Mouse (Mus musculus) liver, embryonic 16.5 days (tissue): ENCODE measurements around the gene Nphp1. TPM values are rescaled to one million over a fixed set of nuclear protein-coding genes. Genes with fewer than 3 reads are reported as not detected.

Source experiments
- ATAC-seq: fragments of 200-750 bp; cut with Nextera tagmentation; 2 replicates; pipeline ENCODE4 v1.8.0; 2017; ENCODE audit warnings: low read depth, mild to moderate bottlenecking, moderate number of reproducible peaks, moderate library complexity
- H3K27ac ChIP-seq: fragments of 300-500 bp; sonication (generic); 2 replicates; pipeline ENCODE4 v1.5.1; 2014; ENCODE audit warnings: mild to moderate bottlenecking, low read length
- H3K27me3 ChIP-seq: fragments of 300-500 bp; sonication (generic); 2 replicates; pipeline ENCODE4 v1.6.1; 2014; ENCODE audit warnings: low read depth, low read length, mixed read lengths; ENCODE audit not compliant: control insufficient read depth, insufficient read depth
- H3K36me3 ChIP-seq: fragments of 300-500 bp; sonication (generic); 2 replicates; pipeline ENCODE4 v1.6.1; 2014; ENCODE audit warnings: mild to moderate bottlenecking; ENCODE audit not compliant: control insufficient read depth, insufficient read depth
- H3K4me1 ChIP-seq: fragments of 300-500 bp; sonication (generic); 2 replicates; pipeline ENCODE4 v1.6.1; 2014; ENCODE audit warnings: low read depth, low read length, mixed read lengths; ENCODE audit not compliant: control insufficient read depth
- H3K4me2 ChIP-seq: fragments of 300-500 bp; sonication (generic); 2 replicates; pipeline ENCODE4 v1.6.1; 2014; ENCODE audit warnings: low read depth, low read length, mixed read lengths
- H3K4me3 ChIP-seq: fragments of 300-500 bp; sonication (generic); 2 replicates; pipeline ENCODE4 v1.5.1; 2014; ENCODE audit warnings: low read depth, mild to moderate bottlenecking, low read length
- H3K9ac ChIP-seq: fragments of 300-500 bp; sonication (generic); 2 replicates; pipeline ENCODE4 v1.6.1; 2014; ENCODE audit warnings: low read depth, low read length
- H3K9me3 ChIP-seq: fragments of 300-500 bp; sonication (generic); replicated peaks from 2 replicates; pipeline ENCODE4 v1.6.1; 2016; ENCODE audit warnings: low read length; ENCODE audit not compliant: control insufficient read depth
- WGBS: fragments of 180-500 bp; shearing (Covaris S2); extraction: QIAGEN DNeasy Blood & Tissue Kit; methylation state at CpG from one replicate; pipeline ENCODE4 v1.1.7; 2014; ENCODE audit not compliant: insufficient replicate concordance; 5-methylcytosine and 5-hydroxymethylcytosine counted together
- polyA plus RNA-seq: library from polyadenylated mRNA; unstranded; fragments of >200 nt; fragmentation: Nextera tagmentation; extraction: Ambion mirVana; gene quantifications from 2 replicates; pipeline ENCODE4 v1.2.1, GENCODE M21; 2015

Nphp1 gene
- polyA plus RNA-seq, 1 experiment from 2014 or later = 3.0 TPM

DNA sequence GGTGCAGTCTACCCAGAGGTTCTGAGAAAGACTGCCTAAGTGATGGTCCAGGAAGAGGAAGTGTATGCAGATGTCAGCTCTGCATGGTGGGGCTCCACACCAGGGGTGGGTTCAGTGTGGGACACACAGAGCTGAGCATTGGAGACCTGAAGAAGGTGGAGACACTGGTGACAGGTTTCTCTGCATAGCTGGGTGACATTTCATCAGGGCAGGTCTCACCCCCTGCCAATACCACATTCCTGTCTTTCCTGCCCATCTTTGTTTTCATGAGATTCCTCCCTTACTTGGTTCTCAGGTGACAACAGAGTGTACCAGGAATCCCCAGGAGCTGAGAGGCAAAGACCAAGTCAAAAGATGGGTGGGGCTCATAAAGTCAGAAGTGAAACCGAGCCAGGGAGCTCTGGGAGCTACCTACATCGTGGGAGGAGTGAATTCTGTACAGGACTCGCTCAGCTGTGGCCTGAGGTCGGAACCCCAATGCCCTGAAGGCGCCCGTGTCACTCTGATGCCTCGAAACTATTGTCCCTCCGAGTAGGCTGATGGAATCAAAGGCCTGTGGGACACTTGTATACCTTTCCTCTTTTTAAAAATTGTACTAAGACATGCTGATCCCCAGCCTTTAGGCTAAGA lies 69.7 kb downstream of the Nphp1 start:
- WGBS = 40% methylated on average over 8 of the region's 8 CpGs
- Histone ChIP-seq H3K4me2 (no peak overlapping the region), H3K9me3 (no peaks in the 10 kb centered on the region), H3K4me3 (no peak overlapping the region), H3K27me3 (no peaks in the 10 kb centered on the region), H3K9ac (no peak overlapping the region), H3K4me1 (no peaks in the 10 kb centered on the region), H3K36me3 (no peaks in the 10 kb centered on the region), H3K27ac (no peak overlapping the region)
- no peak for ATAC-seq

- 55% methylated on average over 3 of the region's 3 CpGs for WGBS
- ATAC-seq = no peak
Measured at GRCm38 (mm10) chr2:127714726-127715125, 74.0 kb downstream of the Nphp1 start.

GRCm38 (mm10) chr2:127708792-127709191 lies 79.9 kb downstream of the Nphp1 start:
- no peaks in the 10 kb centered on the region for H3K9me3 ChIP-seq
- no peaks in the 10 kb centered on the region for H3K36me3 ChIP-seq
- H3K27me3 ChIP-seq = no peaks in the 10 kb centered on the region
- 75% methylated on average over 3 of the region's 3 CpGs for WGBS
- H3K4me2 ChIP-seq = no peak overlapping the region
- no peak overlapping the region for H3K9ac ChIP-seq
- H3K4me1 ChIP-seq = no peaks in the 10 kb centered on the region
- no peak overlapping the region for H3K27ac ChIP-seq
- no peak overlapping the region for H3K4me3 ChIP-seq
- ATAC-seq = no peak

More at GRCm38 (mm10) chr2:127714726-127715125, 74.0 kb downstream of the Nphp1 start:
- Histone ChIP-seq H3K9ac (no peak overlapping the region), H3K4me3 (no peak overlapping the region), H3K27ac (no peak overlapping the region), H3K27me3 (no peaks in the 10 kb centered on the region), H3K4me1 (no peaks in the 10 kb centered on the region), H3K4me2 (no peak overlapping the region), H3K9me3 (no peaks in the 10 kb centered on the region), H3K36me3 (no peaks in the 10 kb centered on the region)

DNA sequence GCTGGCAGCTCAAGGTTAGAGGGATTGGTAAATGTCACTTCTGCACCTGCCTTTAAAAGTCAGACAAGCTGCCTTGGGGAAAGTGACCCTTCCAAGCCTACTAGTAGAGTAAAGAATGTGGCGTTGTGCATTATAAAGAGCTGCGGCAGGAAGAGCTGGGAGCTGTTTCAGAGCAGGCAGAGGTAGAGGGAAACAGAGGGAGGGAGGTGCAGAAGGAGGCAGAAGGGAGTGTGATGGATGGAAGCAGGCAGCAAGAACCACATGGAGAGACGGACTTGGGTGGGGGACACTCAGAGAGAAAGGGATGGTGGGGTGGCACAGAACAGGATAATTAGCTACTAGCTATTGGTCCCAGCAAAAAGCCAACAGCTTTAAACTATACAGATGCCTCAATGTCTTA lies 80.6 kb downstream of the Nphp1 start:
- Histone ChIP-seq H3K4me1 (no peaks in the 10 kb centered on the region), H3K4me3 (no peak overlapping the region), H3K9ac (no peak overlapping the region), H3K27ac (no peak overlapping the region), H3K27me3 (no peaks in the 10 kb centered on the region), H3K36me3 (no peaks in the 10 kb centered on the region), H3K4me2 (no peak overlapping the region), H3K9me3 (no peaks in the 10 kb centered on the region)
- 51% methylated on average over 3 of the region's 3 CpGs for WGBS
- ATAC-seq = no peak

DNA sequence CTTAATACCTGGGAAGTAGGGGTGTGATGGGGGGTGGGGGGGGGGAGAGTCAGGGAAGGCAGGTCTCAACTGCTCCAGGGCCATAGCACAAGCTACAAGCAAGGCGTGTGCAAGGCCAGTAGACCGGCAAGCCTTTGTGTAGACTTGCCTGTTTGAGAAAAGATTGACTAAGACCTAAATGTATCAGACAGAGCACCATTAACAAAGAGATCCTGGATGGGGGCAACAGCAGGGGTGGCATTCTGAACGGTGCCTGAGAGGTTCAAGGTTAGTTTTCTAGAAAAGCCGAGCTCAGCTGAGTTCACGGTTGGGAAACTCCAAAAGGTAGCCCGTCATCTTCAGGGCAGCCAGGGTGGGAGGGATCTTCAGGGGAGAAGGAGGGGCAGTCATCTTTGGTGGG lies 83.4 kb downstream of the Nphp1 start:
- 65% methylated on average over 6 of the region's 6 CpGs for WGBS
- ATAC-seq = no peak
- H3K36me3 ChIP-seq = no peaks in the 10 kb centered on the region
- H3K27ac ChIP-seq = no peak overlapping the region
- no peak overlapping the region for H3K9ac ChIP-seq
- H3K4me2 ChIP-seq = no peak overlapping the region
- H3K9me3 ChIP-seq = no peaks in the 10 kb centered on the region
- H3K4me1 ChIP-seq = no peaks in the 10 kb centered on the region
- no peak overlapping the region for H3K4me3 ChIP-seq
- no peaks in the 10 kb centered on the region for H3K27me3 ChIP-seq

Other genes with a start within 250 kb of the Nphp1 start
- gene Prom2, start 247.4 kb downstream of the Nphp1 start, polyA plus RNA-seq = 0.05 TPM in 1 of 2 replicates, not detected in the other
- gene Zfp661, start 201.8 kb downstream of the Nphp1 start, polyA plus RNA-seq = 1.0 and 1.1 TPM in 2 replicates
- 65.0 and 72.5 TPM in 2 replicates for gene Mrps5, start 201.7 kb downstream of the Nphp1 start, polyA plus RNA-seq
- gene Mal, start 132.2 kb downstream of the Nphp1 start, polyA plus RNA-seq = not detected in 2 replicates
- gene Mall, start 59.0 kb downstream of the Nphp1 start, polyA plus RNA-seq = 0.07 and 0.25 TPM in 2 replicates
- 12.7 and 16.3 TPM in 2 replicates for gene Mtln, start 3.6 kb upstream of the Nphp1 start, polyA plus RNA-seq
- 28.9 and 29.7 TPM in 2 replicates for gene Bub1, start 43.0 kb upstream of the Nphp1 start, polyA plus RNA-seq
- gene Acoxl, start 50.0 kb upstream of the Nphp1 start, polyA plus RNA-seq = 0.04 and 0.05 TPM in 2 replicates